Mouse (Mus musculus): ENCODE data around the gene Ldb3. TPM values are rescaled to one million over a fixed set of nuclear protein-coding genes. Genes with fewer than 3 reads are reported as not detected.
A peak's percentile ranks its signal among the peaks of the same experiment; 100 is the strongest.

Gene Ldb3
- polyA plus RNA-seq, 1 experiment from 2014 or later = 0.99 TPM

DNA sequence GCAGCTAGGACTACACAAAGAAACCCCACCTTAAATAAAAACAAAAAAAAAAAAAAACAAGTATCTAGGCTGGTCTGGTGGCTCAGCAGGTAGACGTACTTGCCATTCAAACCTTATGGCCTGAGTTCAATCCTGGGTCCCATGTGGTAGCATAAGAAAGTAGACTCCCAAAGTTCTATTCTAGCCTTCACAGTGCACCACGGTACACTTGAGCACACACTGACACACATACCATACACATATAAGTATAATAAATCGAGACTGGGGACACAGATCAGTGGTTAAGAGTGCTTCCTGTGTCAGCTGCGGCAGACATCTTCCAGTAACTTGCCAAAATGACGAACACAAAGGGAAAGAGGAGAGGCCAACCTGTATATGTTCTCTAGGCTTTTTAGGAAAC lies 72.6 kb downstream of the Ldb3 start:
- ATAC-seq = no peak
- H3K4me3 ChIP-seq (ENCODE audit: low read depth, low read length) = no peak overlapping the region
- H3K27ac ChIP-seq (ENCODE audit: low read length) = no peak overlapping the region
- no peaks in the 10 kb centered on the region; the same call in 1 of the 2 replicates for H3K4me1 ChIP-seq (ENCODE audit: control insufficient read depth, insufficient read depth, low read length)
- H3K36me3 ChIP-seq (ENCODE audit: control insufficient read depth, insufficient read depth, low read length) = no peaks in the 10 kb centered on the region
- H3K27me3 ChIP-seq (ENCODE audit: control insufficient read depth, insufficient read depth, low read depth, low read length) = no peaks in the 10 kb centered on the region
- no peaks in the 10 kb centered on the region for H3K9me3 ChIP-seq (replicated peaks; ENCODE audit: control insufficient read depth, low read length, poor library complexity, severe bottlenecking)
- WGBS = 85% methylated on average over 5 of the region's 5 CpGs
- no peak overlapping the region for H3K4me2 ChIP-seq (ENCODE audit: low read length)
- no peak overlapping the region for H3K9ac ChIP-seq (ENCODE audit: low read depth, low read length)

DNA sequence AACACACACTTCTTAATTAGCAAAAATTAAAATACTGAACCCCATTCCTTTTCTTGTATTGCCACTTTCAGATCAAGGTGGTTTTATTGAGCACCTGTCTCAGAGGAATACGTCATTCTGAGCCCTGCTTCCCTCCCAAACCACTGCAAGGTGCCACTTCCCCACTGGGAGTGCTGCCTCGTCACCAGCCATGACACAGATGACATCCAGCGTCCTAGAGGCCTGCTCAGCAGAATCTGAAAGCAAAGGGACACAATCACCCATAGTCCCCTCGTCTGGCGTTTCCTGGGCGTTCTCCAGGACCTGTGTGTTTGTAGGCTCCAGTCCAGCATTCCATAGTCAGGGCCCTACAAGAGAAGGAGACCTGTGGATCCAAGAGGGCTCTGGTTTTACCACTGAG lies 74.4 kb downstream of the Ldb3 start:
- ATAC-seq = no peak
- H3K36me3 ChIP-seq (ENCODE audit: control insufficient read depth, insufficient read depth, low read length) = no peaks in the 10 kb centered on the region
- WGBS = 50% methylated on average over 6 of the region's 6 CpGs

DNA sequence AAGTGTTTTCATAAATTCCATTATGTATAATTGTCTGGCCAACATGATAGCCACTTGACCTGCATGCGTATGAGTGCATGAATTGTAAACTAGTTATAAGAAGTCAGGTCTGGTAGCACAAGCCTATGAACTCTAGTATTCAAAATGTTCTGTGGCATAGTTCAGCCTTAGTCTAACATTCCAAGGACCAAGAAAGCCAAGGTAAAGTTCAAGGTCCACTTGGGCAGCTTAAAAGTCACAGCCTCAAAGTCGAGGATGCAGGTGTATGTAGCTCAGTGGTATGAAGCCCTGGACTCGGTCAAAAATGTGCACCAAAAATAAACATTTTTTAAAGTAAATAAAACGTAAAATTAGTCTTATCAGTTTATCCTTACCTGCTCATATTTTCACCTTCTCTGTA lies 75.9 kb downstream of the Ldb3 start:
- no peak overlapping the region for H3K4me3 ChIP-seq (ENCODE audit: low read depth, low read length)
- H3K4me1 ChIP-seq (ENCODE audit: control insufficient read depth, insufficient read depth, low read length) = peaks cover 13% of the 10 kb centered on the region
- ATAC-seq = no peak
- no peaks in the 10 kb centered on the region for H3K27me3 ChIP-seq (ENCODE audit: control insufficient read depth, insufficient read depth, low read depth, low read length)
- no peak overlapping the region for H3K9ac ChIP-seq (ENCODE audit: low read depth, low read length)
- no peaks in the 10 kb centered on the region for H3K36me3 ChIP-seq (ENCODE audit: control insufficient read depth, insufficient read depth, low read length)
- no peaks in the 10 kb centered on the region for H3K9me3 ChIP-seq (replicated peaks; ENCODE audit: control insufficient read depth, low read length, poor library complexity, severe bottlenecking)
- no peak overlapping the region for H3K4me2 ChIP-seq (ENCODE audit: low read length)
- H3K27ac ChIP-seq (ENCODE audit: low read length) = no peak overlapping the region; the same call in 1 of the 2 replicates
- WGBS = 88% methylated on average over 4 of the region's 4 CpGs

More for the DNA sequence above, 74.4 kb downstream of the Ldb3 start:
- no peaks in the 10 kb centered on the region for H3K27me3 ChIP-seq (ENCODE audit: control insufficient read depth, insufficient read depth, low read depth, low read length)
- H3K9ac ChIP-seq (ENCODE audit: low read depth, low read length) = no peak overlapping the region
- H3K27ac ChIP-seq (ENCODE audit: low read length) = no peak overlapping the region
- H3K4me2 ChIP-seq (ENCODE audit: low read length) = no peak overlapping the region
- H3K4me3 ChIP-seq (ENCODE audit: low read depth, low read length) = no peak overlapping the region
- no peaks in the 10 kb centered on the region for H3K9me3 ChIP-seq (replicated peaks; ENCODE audit: control insufficient read depth, low read length, poor library complexity, severe bottlenecking)
- H3K4me1 ChIP-seq (ENCODE audit: control insufficient read depth, insufficient read depth, low read length) = peaks cover under 1% of the 10 kb centered on the region; the same call in 1 of the 2 replicates

DNA sequence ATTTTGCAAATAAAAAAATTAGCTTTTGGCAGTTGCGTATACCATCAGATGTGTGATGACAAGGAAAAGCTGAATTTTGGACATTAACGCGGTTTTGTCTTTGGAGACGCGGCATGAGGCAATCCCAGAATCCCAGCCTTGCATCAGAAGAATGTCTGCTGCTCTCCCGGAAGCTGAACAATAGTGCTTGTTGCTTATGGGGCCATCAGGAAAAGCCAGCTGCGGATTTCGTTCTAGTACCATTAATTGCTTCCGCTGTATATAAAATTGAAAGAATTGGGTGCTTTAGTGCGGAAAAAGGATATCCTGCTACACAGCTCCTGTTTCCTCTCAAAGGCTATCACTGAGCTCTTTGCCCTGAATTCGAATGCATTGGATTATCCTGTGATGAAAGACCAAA lies 76.6 kb downstream of the Ldb3 start:
- Histone ChIP-seq H3K9ac (ENCODE audit: low read depth, low read length) (no peak overlapping the region), H3K4me1 (ENCODE audit: control insufficient read depth, insufficient read depth, low read length) (peaks cover 13% of the 10 kb centered on the region), H3K4me2 (ENCODE audit: low read length) (no peak overlapping the region), H3K36me3 (ENCODE audit: control insufficient read depth, insufficient read depth, low read length) (no peaks in the 10 kb centered on the region), H3K27me3 (ENCODE audit: control insufficient read depth, insufficient read depth, low read depth, low read length) (no peaks in the 10 kb centered on the region), H3K27ac (ENCODE audit: low read length) (peak overlapping the region; percentile 23), H3K4me3 (ENCODE audit: low read depth, low read length) (no peak overlapping the region), H3K9me3 (replicated peaks; ENCODE audit: control insufficient read depth, low read length, poor library complexity, severe bottlenecking) (no peaks in the 10 kb centered on the region)
- 58% methylated on average over 11 of the region's 11 CpGs for WGBS
- no peak for ATAC-seq

DNA sequence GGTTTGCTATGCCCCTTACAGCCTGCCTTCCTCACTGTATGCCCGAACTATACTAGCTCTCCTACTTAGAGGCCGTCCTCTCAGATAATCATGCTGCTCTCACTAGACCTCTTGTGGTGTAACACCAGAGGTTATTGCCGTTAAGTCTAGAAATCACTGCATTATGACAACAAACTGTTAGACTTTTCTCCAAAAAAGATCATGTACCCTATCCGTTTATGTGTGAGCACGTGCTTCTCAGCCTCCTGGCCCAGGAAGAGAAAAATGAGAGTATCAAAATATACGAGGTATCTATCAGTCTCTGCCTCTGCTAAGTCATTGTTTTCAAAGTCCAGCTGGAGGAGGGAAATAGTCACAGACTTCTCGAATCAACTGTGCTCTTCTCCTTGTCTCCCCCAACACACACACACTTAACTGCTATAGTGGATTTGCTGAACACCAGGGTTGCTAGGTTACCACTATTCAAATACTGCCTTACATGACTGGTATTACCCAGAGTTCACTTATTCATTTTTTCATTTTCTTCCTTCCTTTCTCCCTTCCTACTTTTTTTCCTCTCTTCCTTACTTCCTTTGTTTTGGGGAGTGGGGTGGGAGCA lies 79.5 kb downstream of the Ldb3 start:
- Histone ChIP-seq H3K4me3 (ENCODE audit: low read depth, low read length) (no peak overlapping the region), H3K27ac (ENCODE audit: low read length) (no peak overlapping the region)
- 40% methylated on average over 7 of the region's 7 CpGs for WGBS

DNA sequence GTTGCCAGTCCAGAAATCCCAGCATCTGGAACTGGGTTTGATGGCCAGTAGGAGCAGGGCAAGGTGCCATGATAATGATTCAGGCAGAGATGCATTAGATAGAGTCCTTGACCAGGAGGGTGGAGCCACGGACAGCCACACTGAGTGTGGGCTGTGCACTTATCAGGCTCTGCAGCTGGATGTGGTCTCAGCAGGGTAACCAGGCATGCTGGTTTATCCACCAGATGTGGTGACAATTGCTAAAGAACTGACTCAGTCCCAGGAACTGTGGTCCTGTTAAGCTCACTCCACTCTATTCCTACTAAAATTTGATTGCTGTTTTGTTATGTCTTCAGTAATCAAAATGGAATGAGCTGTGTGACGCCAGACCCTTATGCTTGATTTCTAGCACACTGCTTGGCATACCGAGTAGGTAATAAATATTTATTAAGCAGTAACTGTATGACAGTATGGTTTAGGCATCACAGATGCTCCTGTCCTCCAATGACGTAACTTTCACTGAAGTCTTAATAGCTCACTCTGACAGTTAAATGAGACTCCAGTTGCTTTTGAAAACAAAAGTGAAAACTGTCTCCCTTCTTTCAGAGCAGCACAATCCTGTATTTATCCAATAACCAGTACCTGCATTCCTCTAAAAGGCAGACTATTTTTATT lies 80.2 kb downstream of the Ldb3 start:
- H3K27me3 ChIP-seq (ENCODE audit: control insufficient read depth, insufficient read depth, low read depth, low read length) = no peaks in the 10 kb centered on the region
- H3K9me3 ChIP-seq (replicated peaks; ENCODE audit: control insufficient read depth, low read length, poor library complexity, severe bottlenecking) = no peaks in the 10 kb centered on the region
- ATAC-seq = 0 out of 2 replicates have a peak, but pooled peaks have one; percentile 40
- no peaks in the 10 kb centered on the region for H3K36me3 ChIP-seq (ENCODE audit: control insufficient read depth, insufficient read depth, low read length)
- WGBS = 29% methylated on average over 4 of the region's 4 CpGs
- no peak overlapping the region for H3K27ac ChIP-seq (ENCODE audit: low read length)
- no peak overlapping the region for H3K9ac ChIP-seq (ENCODE audit: low read depth, low read length)
- no peak overlapping the region for H3K4me3 ChIP-seq (ENCODE audit: low read depth, low read length)
- no peak overlapping the region; the same call in 1 of the 2 replicates for H3K4me2 ChIP-seq (ENCODE audit: low read length)
- peaks cover 17% of the 10 kb centered on the region for H3K4me1 ChIP-seq (ENCODE audit: control insufficient read depth, insufficient read depth, low read length)

More for the DNA sequence above, 79.5 kb downstream of the Ldb3 start:
- Histone ChIP-seq H3K36me3 (ENCODE audit: control insufficient read depth, insufficient read depth, low read length) (no peaks in the 10 kb centered on the region), H3K4me2 (ENCODE audit: low read length) (no peak overlapping the region; the same call in 1 of the 2 replicates), H3K9me3 (replicated peaks; ENCODE audit: control insufficient read depth, low read length, poor library complexity, severe bottlenecking) (no peaks in the 10 kb centered on the region), H3K9ac (ENCODE audit: low read depth, low read length) (no peak overlapping the region), H3K27me3 (ENCODE audit: control insufficient read depth, insufficient read depth, low read depth, low read length) (no peaks in the 10 kb centered on the region), H3K4me1 (ENCODE audit: control insufficient read depth, insufficient read depth, low read length) (peaks cover 13% of the 10 kb centered on the region)
- ATAC-seq = peak; percentile 61; the same call in 1 of the 2 replicates

DNA sequence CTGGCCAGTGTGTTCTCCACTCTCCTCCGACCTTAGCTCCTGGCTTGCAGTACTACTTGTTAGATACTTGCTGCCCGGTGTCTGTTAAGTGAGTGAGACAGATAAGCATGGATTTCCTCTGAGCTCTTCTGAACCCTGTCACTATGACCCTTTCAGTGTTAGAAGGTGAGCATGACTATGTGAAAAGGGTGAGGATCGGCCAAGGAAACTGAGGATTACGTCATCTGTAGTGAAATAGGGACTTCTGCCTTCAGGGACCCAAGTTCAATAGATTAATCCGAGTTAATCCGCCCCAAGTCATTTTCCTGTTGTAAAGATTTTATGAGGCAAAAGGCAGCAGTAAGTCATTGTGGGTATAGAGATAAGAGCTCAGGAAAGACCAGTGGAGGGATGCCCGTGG lies 83.2 kb downstream of the Ldb3 start:
- H3K27me3 ChIP-seq (ENCODE audit: control insufficient read depth, insufficient read depth, low read depth, low read length) = no peaks in the 10 kb centered on the region
- H3K36me3 ChIP-seq (ENCODE audit: control insufficient read depth, insufficient read depth, low read length) = no peaks in the 10 kb centered on the region
- ATAC-seq = no peak
- H3K4me2 ChIP-seq (ENCODE audit: low read length) = no peak overlapping the region
- H3K9ac ChIP-seq (ENCODE audit: low read depth, low read length) = no peak overlapping the region
- H3K9me3 ChIP-seq (replicated peaks; ENCODE audit: control insufficient read depth, low read length, poor library complexity, severe bottlenecking) = no peaks in the 10 kb centered on the region
- 50% methylated on average over 7 of the region's 7 CpGs for WGBS
- H3K27ac ChIP-seq (ENCODE audit: low read length) = no peak overlapping the region
- peaks cover 23% of the 10 kb centered on the region for H3K4me1 ChIP-seq (ENCODE audit: control insufficient read depth, insufficient read depth, low read length)
- H3K4me3 ChIP-seq (ENCODE audit: low read depth, low read length) = no peak overlapping the region

DNA sequence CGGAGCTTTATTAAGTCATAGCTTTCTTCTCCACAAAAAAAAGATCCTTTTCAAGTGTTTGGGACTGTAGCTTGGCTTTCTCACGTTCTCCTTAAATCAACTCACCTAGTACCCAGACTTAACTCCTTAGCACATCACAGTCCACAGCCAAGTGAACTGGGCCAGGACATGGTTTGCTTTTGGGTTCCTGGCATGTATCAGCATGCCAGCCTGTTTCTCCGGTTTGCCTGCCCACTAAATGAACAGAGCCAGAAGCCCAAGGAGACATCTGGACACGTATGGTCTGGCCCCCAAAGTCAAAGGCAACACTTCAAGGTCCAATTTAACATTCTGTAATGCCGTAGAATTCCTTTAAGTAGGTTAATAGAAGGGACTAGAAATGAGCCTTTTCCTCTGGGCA lies 84.1 kb downstream of the Ldb3 start:
- peaks cover 32% of the 10 kb centered on the region for H3K4me1 ChIP-seq (ENCODE audit: control insufficient read depth, insufficient read depth, low read length)
- ATAC-seq = no peak
- no peak overlapping the region for H3K4me2 ChIP-seq (ENCODE audit: low read length)
- 86% methylated on average over 5 of the region's 5 CpGs for WGBS
- no peaks in the 10 kb centered on the region for H3K27me3 ChIP-seq (ENCODE audit: control insufficient read depth, insufficient read depth, low read depth, low read length)
- H3K9me3 ChIP-seq (replicated peaks; ENCODE audit: control insufficient read depth, low read length, poor library complexity, severe bottlenecking) = no peaks in the 10 kb centered on the region
- H3K27ac ChIP-seq (ENCODE audit: low read length) = no peak overlapping the region
- H3K4me3 ChIP-seq (ENCODE audit: low read depth, low read length) = no peak overlapping the region
- H3K9ac ChIP-seq (ENCODE audit: low read depth, low read length) = no peak overlapping the region
- H3K36me3 ChIP-seq (ENCODE audit: control insufficient read depth, insufficient read depth, low read length) = no peaks in the 10 kb centered on the region

DNA sequence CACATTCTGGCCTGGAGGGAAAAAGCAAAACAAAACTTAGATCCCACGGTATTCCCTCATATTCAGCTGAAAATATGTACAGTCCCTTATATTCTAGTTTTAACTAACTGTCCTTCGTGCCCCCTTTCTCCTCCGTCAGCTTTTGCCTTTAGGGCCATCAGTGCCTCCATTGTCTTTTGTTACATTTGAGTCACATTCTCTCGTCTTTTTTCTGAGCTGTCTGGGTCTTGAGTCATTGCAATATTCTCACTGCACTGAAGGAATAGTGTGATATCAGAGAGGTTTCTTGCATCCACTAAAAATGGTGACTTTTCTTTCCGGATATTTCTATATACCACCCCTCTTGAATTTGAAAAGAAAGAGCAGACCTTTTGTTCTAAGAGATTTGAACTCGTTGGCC lies 84.7 kb downstream of the Ldb3 start:
- H3K27me3 ChIP-seq (ENCODE audit: control insufficient read depth, insufficient read depth, low read depth, low read length) = no peaks in the 10 kb centered on the region
- H3K9me3 ChIP-seq (replicated peaks; ENCODE audit: control insufficient read depth, low read length, poor library complexity, severe bottlenecking) = no peaks in the 10 kb centered on the region
- peak overlapping the region; percentile 86 for H3K4me2 ChIP-seq (ENCODE audit: low read length)
- 36% methylated on average over 6 of the region's 6 CpGs for WGBS
- no peak overlapping the region for H3K9ac ChIP-seq (ENCODE audit: low read depth, low read length)
- H3K27ac ChIP-seq (ENCODE audit: low read length) = no peak overlapping the region
- no peak overlapping the region; the same call in 1 of the 2 replicates for H3K4me3 ChIP-seq (ENCODE audit: low read depth, low read length)
- no peak for ATAC-seq
- peaks cover 32% of the 10 kb centered on the region for H3K4me1 ChIP-seq (ENCODE audit: control insufficient read depth, insufficient read depth, low read length)
- no peaks in the 10 kb centered on the region for H3K36me3 ChIP-seq (ENCODE audit: control insufficient read depth, insufficient read depth, low read length)

Data from midbrain, embryonic 16.5 days (tissue).